Mouse (Mus musculus): ENCODE data around the gene Rdh16f2.
"Not testable (repeated sequence)": the region's sequence is repeated elsewhere in the genome, so short reads cannot be mapped to it uniquely, and the experiment has no call there.

Rdh16f2 gene

GRCm38 (mm10) chr10:127891481-127891880, 25.2 kb downstream of the Rdh16f2 start:
- DNase-seq (ENCODE audit: low spot score) = no peak

GRCm38 (mm10) chr10:127893163-127894022, 27.1 kb downstream of the Rdh16f2 start:
- DNase-seq (ENCODE audit: low spot score) = not testable (repeated sequence)

- no peak for DNase-seq (ENCODE audit: low spot score)
Measured at GRCm38 (mm10) chr10:127896705-127897104, 30.4 kb downstream of the Rdh16f2 start.

- no peak for DNase-seq (ENCODE audit: low spot score)
Measured at GRCm38 (mm10) chr10:127897506-127897905, 31.2 kb downstream of the Rdh16f2 start.

- no peak for DNase-seq (ENCODE audit: low spot score)
Measured at GRCm38 (mm10) chr10:127898218-127898617, 31.9 kb downstream of the Rdh16f2 start, which contains the start of gene Sdr9c7. Gene Sdr9c7 (plus strand): TSS chr10:127898518.

GRCm38 (mm10) chr10:127899783-127900182, 33.5 kb downstream of the Rdh16f2 start:
- DNase-seq (ENCODE audit: low spot score) = no peak

- no peak for DNase-seq (ENCODE audit: low spot score)
Measured at GRCm38 (mm10) chr10:127901751-127902150, 35.5 kb downstream of the Rdh16f2 start.

GRCm38 (mm10) chr10:127903116-127903515, 36.8 kb downstream of the Rdh16f2 start:
- DNase-seq (ENCODE audit: low spot score) = no peak

GRCm38 (mm10) chr10:127904718-127905446, 38.6 kb downstream of the Rdh16f2 start:
- no peak for DNase-seq (ENCODE audit: low spot score)

- DNase-seq (ENCODE audit: low spot score) = no peak
Measured at GRCm38 (mm10) chr10:127906138-127906537, 39.9 kb downstream of the Rdh16f2 start.

- no peak for DNase-seq (ENCODE audit: low spot score)
Measured at GRCm38 (mm10) chr10:127907386-127907951, 41.2 kb downstream of the Rdh16f2 start.

- no peak for DNase-seq (ENCODE audit: low spot score)
Measured at GRCm38 (mm10) chr10:127915578-127915977, 49.3 kb downstream of the Rdh16f2 start.

- DNase-seq (ENCODE audit: low spot score) = not testable (repeated sequence)
Measured at GRCm38 (mm10) chr10:127917183-127917582, 50.9 kb downstream of the Rdh16f2 start.

GRCm38 (mm10) chr10:127917651-127918050, 51.4 kb downstream of the Rdh16f2 start:
- no peak for DNase-seq (ENCODE audit: low spot score)

- no peak for DNase-seq (ENCODE audit: low spot score)
Measured at GRCm38 (mm10) chr10:127922241-127922640, 56.0 kb downstream of the Rdh16f2 start.

- DNase-seq (ENCODE audit: low spot score) = no peak
Measured at GRCm38 (mm10) chr10:127923024-127923423, 56.8 kb downstream of the Rdh16f2 start.

GRCm38 (mm10) chr10:127924597-127925378, 58.5 kb downstream of the Rdh16f2 start:
- peak; percentile 13 for DNase-seq (ENCODE audit: low spot score)
